Mouse (Mus musculus) v-Abl transformed pro-B cells (cell line): ENCODE measurements around the gene Cd9.

Experiments used
- in situ Hi-C, 2 experiments: fragments of 400-800 bp; cut with MboI; formaldehyde crosslinking; loops; one replicate each; pipeline ENCODE4 v1.15.1; 2025; ENCODE audit not compliant: unreplicated experiment in 2 of 2

Cd9 gene

DNA sequence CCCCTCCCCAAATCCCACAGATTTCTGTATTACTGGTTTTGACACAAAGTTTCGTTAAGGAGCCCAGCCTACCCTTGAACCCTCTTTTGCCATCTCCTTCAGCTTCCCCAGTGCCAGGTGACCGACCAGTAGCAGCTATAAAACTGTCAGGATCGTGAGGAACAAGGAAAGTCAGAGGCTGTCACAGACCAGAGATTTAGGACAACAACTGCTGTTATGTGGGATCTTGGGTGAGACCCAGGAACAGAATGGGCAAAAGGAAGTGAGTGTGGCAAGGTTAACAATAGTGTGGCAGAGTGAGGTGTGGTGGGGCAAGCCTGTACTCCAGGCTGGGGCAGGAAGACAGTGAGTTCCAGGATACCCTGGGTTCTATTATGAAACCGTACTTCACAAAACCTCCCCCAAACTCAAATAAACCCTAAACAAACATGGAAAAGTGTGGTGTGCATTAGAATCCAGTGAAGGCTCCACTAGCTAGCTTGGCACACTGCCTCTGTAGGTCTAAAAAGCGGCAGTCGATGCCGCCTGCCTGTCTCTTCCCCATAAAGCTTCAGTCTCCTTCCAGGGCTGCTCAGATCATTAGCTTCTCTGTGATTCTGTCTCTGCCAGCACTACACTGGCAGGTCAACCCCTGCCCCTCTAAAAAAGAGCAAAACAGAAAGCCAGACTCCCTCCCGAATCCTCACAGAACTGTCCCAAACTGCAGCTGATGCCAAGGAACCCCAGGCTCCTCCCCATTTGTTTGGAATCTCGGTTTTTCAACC is 17.6 kb downstream of the Cd9 start:
- in situ Hi-C loops = no loop called here

DNA sequence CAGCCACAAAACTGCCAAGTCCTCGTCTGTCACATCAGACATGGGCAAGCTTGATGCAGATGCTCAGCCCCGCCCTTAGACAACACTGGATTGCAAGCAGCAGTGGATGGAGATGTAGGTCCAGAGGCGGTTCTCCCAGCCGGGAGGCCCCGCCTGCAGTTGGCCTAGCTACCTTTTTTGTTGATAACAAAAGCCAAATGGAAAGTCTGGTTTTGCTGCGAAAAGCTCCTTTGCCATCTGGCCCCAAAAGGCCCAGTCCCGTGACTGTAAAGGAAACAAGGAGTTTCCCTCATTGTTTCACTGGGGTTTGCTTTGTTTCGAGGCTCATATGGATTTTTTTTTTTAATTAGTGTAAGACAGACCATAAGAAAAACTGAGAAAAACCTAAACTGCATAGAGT is 18.5 kb downstream of the Cd9 start:
- in situ Hi-C loops = no loop called here

- in situ Hi-C loops = no loop called here
Observed at GRCm38 (mm10) chr6:125475184-125475583, 19.4 kb downstream of the Cd9 start.

GRCm38 (mm10) chr6:125473939-125474338 is 20.7 kb downstream of the Cd9 start:
- in situ Hi-C loops = no loop called here

GRCm38 (mm10) chr6:125473321-125473721 is 21.3 kb downstream of the Cd9 start:
- in situ Hi-C loops = no loop called here

DNA sequence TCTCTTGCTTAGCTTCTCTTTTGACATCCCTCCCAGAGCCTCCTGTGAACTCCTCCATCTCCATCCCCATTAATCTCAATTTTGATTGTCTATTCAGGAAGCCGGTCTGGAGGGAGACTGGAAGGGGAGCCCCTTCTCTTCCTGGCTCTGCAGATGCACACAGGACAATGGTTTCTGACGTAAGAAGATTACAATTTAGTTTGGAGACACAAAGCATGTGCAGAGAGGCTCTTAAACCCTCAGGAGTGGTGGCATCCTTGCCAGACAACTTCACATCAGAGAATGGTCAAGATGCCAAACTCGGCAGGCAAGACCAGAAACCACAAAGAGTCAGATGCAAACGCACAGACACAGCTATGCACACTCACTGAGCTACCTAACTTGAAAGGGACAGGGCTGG is 22.7 kb downstream of the Cd9 start:
- in situ Hi-C loops = no loop called here

- in situ Hi-C loops = no loop called here
Observed at GRCm38 (mm10) chr6:125471326-125471725, 23.3 kb downstream of the Cd9 start.

DNA sequence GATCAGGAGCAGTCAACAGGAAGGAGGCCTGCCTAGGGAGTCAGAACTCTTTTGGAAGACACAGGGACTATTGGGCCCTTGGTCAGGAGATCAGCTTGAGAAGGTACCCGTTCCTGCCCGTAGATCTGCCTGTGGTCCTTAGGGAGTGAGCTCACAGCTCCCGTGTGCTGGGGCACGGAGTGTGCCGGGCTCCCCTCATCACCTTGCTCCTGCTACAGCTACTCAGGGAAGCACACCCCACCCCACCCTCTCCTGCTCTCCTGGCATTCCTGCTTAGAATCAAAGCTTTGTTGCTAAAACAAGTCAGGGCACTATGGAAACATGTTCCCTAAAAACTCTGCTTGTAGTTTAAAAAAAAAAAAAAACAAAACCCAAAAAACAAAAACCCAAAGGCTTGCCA is 24.0 kb downstream of the Cd9 start:
- in situ Hi-C loops = no loop called here

DNA sequence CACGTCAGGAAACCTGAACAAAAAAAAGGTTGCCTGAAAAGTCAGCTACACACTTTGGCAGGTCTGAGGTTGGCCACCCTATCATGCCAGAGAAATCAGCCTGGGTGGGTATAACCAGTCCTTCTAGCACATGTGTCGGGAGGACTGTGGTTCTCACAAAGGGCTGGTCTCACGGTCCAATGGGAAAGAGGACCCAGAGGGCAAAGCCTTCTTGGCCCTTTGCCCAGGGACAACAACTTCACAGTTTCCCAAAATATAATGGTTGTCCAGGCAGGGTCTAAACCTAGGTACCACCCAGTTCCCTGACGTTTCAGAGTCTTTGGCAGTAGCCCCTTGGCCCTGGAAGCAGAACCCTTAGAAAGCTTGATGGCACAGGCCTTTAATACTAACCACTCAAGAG is 25.4 kb downstream of the Cd9 start:
- in situ Hi-C loops = no loop called here

GRCm38 (mm10) chr6:125468179-125468960 is 26.2 kb downstream of the Cd9 start:
- in situ Hi-C loops = no loop called here

- in situ Hi-C loops = no loop called here
Observed at GRCm38 (mm10) chr6:125467301-125467715, 27.3 kb downstream of the Cd9 start.

- in situ Hi-C loops = no loop called here
Observed at GRCm38 (mm10) chr6:125462312-125462711, 32.3 kb downstream of the Cd9 start.

DNA sequence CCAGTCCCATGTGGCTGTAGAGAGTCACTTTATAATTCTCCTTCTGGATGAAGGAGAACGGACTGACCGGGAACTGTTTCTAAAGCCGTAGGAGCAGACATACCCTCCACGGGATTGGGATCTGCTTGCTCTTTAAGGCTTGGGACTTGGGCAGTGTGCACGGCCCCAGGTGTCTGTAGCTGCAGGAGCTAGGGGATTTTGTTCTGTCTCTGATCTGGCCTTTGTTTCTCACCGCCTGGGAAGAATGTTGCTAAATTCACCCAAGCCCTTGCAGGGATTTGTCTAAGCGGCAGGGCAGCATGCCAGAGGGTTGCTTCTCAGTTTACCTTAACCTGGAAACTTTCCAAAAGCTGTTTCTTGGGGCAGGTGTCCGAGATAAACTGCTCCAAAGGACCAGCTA is 32.8 kb downstream of the Cd9 start:
- in situ Hi-C loops = no loop called here

- in situ Hi-C loops = no loop called here
Observed at GRCm38 (mm10) chr6:125461325-125461724, 33.3 kb downstream of the Cd9 start.

- in situ Hi-C loops = no loop called here
Observed at GRCm38 (mm10) chr6:125460589-125460988, 34.0 kb downstream of the Cd9 start.

- in situ Hi-C loops = no loop called here
Observed at GRCm38 (mm10) chr6:125459903-125460302, 34.7 kb downstream of the Cd9 start.

- in situ Hi-C loops = no loop called here
Observed at GRCm38 (mm10) chr6:125455806-125456520, 38.6 kb downstream of the Cd9 start.

GRCm38 (mm10) chr6:125454731-125455130 is 39.9 kb downstream of the Cd9 start:
- in situ Hi-C loops = no loop called here

DNA sequence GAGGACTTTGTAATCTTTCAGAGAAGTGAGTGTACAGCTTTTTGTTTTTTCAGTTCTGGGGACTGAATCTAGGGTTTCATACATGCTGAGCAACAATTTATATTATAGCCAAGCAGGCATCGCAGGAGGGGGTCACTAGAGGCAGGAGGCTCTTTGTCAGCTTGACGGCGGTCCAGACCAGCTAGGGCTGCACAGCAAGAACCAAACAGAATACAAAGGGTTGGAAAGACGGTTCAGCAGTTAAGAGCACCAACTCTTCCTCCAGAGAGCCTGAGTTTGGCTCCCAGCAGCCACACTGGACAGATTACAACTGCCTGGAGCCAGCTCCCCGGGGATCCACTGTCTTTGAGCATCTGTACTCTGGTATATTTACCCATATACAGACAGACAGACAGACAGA is 40.3 kb downstream of the Cd9 start:
- in situ Hi-C loops = no loop called here

- in situ Hi-C loops = no loop called here
Observed at GRCm38 (mm10) chr6:125447660-125448059, 46.9 kb downstream of the Cd9 start.

- in situ Hi-C loops = no loop called here
Observed at GRCm38 (mm10) chr6:125447205-125447604, 47.4 kb downstream of the Cd9 start.
